Mouse (Mus musculus): Measurements from ENCODE around the gene Strn4. TPM values are rescaled to one million over a fixed set of nuclear protein-coding genes. Genes with fewer than 3 reads are reported as not detected.
A peak's percentile ranks its signal among the peaks of the same experiment; 100 is the strongest.

The Strn4 gene
- polyA plus RNA-seq, 1 experiment from 2014 or later, result 74.8 TPM

- no peak overlapping the region for H3K9ac ChIP-seq (ENCODE audit: low read depth, low read length)
- WGBS, result 29% methylated on average over 9 of the region's 9 CpGs
- H3K27me3 ChIP-seq (replicated peaks; ENCODE audit: control insufficient read depth, insufficient read depth, low read length), result peaks cover 30% of the 10 kb centered on the region
- peaks cover 21% of the 10 kb centered on the region for H3K4me1 ChIP-seq (replicated peaks; ENCODE audit: control insufficient read depth, insufficient read depth, low read length)
- peaks cover 12% of the 10 kb centered on the region; the same call in 1 of the 2 replicates for H3K36me3 ChIP-seq (ENCODE audit: control insufficient read depth, insufficient read depth, low read length)
- H3K4me3 ChIP-seq (ENCODE audit: low read depth, low read length), result no peak overlapping the region
- H3K27ac ChIP-seq (ENCODE audit: low read depth, low read length), result 0 out of 2 replicates have a peak overlapping the region, but pooled peaks have one; percentile 8
- ATAC-seq (replicated peaks; ENCODE audit: low FRiP score) (no peak), DNase-seq (ENCODE audit: low spot score) (peak; percentile 46)
- H3K9me3 ChIP-seq (ENCODE audit: control insufficient read depth, low read length), result no peaks in the 10 kb centered on the region
- peak overlapping the region; percentile 25 for H3K4me2 ChIP-seq
These were observed 64.3 kb downstream of the Strn4 start for GRCm38 (mm10) chr7:16879796-16880547.

- Histone ChIP-seq H3K4me2 (peak overlapping the region; percentile 25), H3K27me3 (replicated peaks; ENCODE audit: control insufficient read depth, insufficient read depth, low read length) (peaks cover 35% of the 10 kb centered on the region), H3K9ac (ENCODE audit: low read depth, low read length) (no peak overlapping the region), H3K36me3 (ENCODE audit: control insufficient read depth, insufficient read depth, low read length) (peaks cover 18% of the 10 kb centered on the region), H3K9me3 (ENCODE audit: control insufficient read depth, low read length) (peaks cover 3% of the 10 kb centered on the region), H3K4me3 (ENCODE audit: low read depth, low read length) (no peak overlapping the region), H3K4me1 (replicated peaks; ENCODE audit: control insufficient read depth, insufficient read depth, low read length) (peaks cover 18% of the 10 kb centered on the region), H3K27ac (ENCODE audit: low read depth, low read length) (0 out of 2 replicates have a peak overlapping the region, but pooled peaks have one; percentile 8)
- ATAC-seq (replicated peaks; ENCODE audit: low FRiP score) (no peak), DNase-seq (ENCODE audit: low spot score) (no peak)
- WGBS, result 21% methylated on average over 5 of the region's 5 CpGs
These were observed 64.9 kb downstream of the Strn4 start for GRCm38 (mm10) chr7:16880615-16881014.

- no peak overlapping the region for H3K27ac ChIP-seq (ENCODE audit: low read depth, low read length)
- 80% methylated on average over 6 of the region's 6 CpGs for WGBS
These were observed 67.5 kb downstream of the Strn4 start for GRCm38 (mm10) chr7:16883162-16883561.

DNA sequence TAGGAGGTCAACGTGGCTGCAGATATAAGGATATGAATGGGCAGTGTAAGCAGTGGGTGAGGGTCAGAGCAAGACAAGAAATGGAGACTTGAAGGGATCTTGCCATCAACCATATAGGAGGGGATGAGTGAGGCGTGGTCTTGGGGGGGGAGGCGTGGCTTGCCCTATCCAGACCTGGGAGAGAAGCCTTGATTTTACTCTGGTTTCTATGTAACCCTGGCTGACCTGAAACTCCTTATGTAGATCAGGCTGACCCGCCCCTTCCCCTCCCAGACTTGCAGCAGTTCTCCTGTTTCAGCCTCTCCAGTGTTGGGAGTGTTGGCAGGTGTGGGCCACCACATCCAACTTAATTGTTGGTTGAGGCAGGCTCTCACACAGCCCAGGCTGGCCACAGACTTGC lies 68.6 kb downstream of the Strn4 start:
- ATAC-seq (replicated peaks; ENCODE audit: low FRiP score), result no peak
- Histone ChIP-seq H3K27ac (ENCODE audit: low read depth, low read length) (no peak overlapping the region), H3K9ac (ENCODE audit: low read depth, low read length) (no peak overlapping the region), H3K4me3 (ENCODE audit: low read depth, low read length) (no peak overlapping the region), H3K4me2 (no peak overlapping the region), H3K9me3 (ENCODE audit: control insufficient read depth, low read length) (peaks cover 8% of the 10 kb centered on the region), H3K36me3 (ENCODE audit: control insufficient read depth, insufficient read depth, low read length) (peaks cover 25% of the 10 kb centered on the region), H3K27me3 (replicated peaks; ENCODE audit: control insufficient read depth, insufficient read depth, low read length) (peaks cover 55% of the 10 kb centered on the region), H3K4me1 (replicated peaks; ENCODE audit: control insufficient read depth, insufficient read depth, low read length) (peaks cover 7% of the 10 kb centered on the region)
- WGBS, result 45% methylated on average over 4 of the region's 4 CpGs
- DNase-seq (ENCODE audit: low spot score), result no peak

More at GRCm38 (mm10) chr7:16883162-16883561, 67.5 kb downstream of the Strn4 start:
- Histone ChIP-seq H3K27me3 (replicated peaks; ENCODE audit: control insufficient read depth, insufficient read depth, low read length) (peaks cover 45% of the 10 kb centered on the region), H3K9me3 (ENCODE audit: control insufficient read depth, low read length) (peaks cover 8% of the 10 kb centered on the region), H3K36me3 (ENCODE audit: control insufficient read depth, insufficient read depth, low read length) (peaks cover 27% of the 10 kb centered on the region), H3K9ac (ENCODE audit: low read depth, low read length) (no peak overlapping the region), H3K4me2 (no peak overlapping the region), H3K4me3 (ENCODE audit: low read depth, low read length) (no peak overlapping the region), H3K4me1 (replicated peaks; ENCODE audit: control insufficient read depth, insufficient read depth, low read length) (peaks cover 7% of the 10 kb centered on the region)
- no peak for ATAC-seq (replicated peaks; ENCODE audit: low FRiP score)
- no peak for DNase-seq (ENCODE audit: low spot score)

DNA sequence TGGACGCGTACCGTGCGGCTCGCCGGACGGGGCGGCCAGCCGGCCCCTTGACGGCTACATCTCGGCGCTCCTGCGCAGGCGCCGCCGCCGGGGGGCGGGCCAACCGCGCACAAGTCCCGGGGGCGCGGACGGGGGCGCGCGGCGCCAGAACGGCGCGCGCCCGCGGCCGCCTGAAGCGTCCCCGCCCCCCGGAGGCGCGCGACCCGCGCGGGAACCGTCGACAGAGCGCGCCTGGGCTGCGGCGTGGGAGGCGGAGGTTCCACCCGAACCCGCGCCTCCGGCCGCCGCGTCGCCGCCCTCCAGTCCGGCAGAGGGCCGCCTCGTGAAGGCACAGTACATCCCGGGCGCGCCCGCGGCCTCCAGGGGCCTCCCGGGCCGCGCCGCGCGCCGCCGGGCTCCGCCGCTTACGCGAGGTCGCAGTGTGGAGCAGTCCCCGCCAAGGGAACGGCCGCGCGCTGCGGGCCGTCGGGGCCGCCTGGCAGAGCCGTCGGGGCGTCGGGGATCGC lies 69.6 kb downstream of the Strn4 start:
- 17% methylated on average over 89 of the region's 95 CpGs for WGBS
- H3K27me3 ChIP-seq (replicated peaks; ENCODE audit: control insufficient read depth, insufficient read depth, low read length), result peaks cover 62% of the 10 kb centered on the region
- H3K27ac ChIP-seq (ENCODE audit: low read depth, low read length), result no peak overlapping the region
- no peak overlapping the region for H3K9ac ChIP-seq (ENCODE audit: low read depth, low read length)
- DNase-seq (ENCODE audit: low spot score), result no peak
- peak; percentile 29 for ATAC-seq (replicated peaks; ENCODE audit: low FRiP score)
- H3K4me2 ChIP-seq, result peak overlapping the region; percentile 53
- H3K4me1 ChIP-seq (replicated peaks; ENCODE audit: control insufficient read depth, insufficient read depth, low read length), result peaks cover 4% of the 10 kb centered on the region
- H3K9me3 ChIP-seq (ENCODE audit: control insufficient read depth, low read length), result peaks cover 8% of the 10 kb centered on the region
- H3K36me3 ChIP-seq (ENCODE audit: control insufficient read depth, insufficient read depth, low read length), result peaks cover 25% of the 10 kb centered on the region
- H3K4me3 ChIP-seq (ENCODE audit: low read depth, low read length), result peak overlapping the region; percentile 41

DNA sequence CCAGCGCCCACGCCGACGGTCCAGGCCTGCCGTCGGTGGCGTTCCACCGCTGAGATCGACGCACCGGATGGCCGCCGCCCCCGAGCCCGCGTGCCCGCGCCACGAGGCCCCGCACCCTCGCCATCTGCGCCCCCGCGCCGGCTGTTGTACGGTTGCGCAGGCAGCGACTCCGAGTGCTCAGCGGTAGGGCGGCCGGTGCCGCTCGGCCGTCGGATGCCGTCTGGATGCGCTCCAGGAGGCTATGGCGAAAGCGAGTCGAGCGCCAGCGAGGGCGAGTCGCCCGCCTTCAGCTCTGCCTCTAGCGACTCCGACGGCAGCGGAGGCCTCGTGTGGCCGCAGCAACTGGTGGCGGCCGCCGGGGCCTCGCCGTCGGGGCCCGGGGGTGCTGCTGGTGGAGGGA lies 70.2 kb downstream of the Strn4 start:
- Histone ChIP-seq H3K4me1 (replicated peaks; ENCODE audit: control insufficient read depth, insufficient read depth, low read length) (no peaks in the 10 kb centered on the region; the same call in 1 of the 2 replicates), H3K27me3 (replicated peaks; ENCODE audit: control insufficient read depth, insufficient read depth, low read length) (peaks cover 65% of the 10 kb centered on the region), H3K9me3 (ENCODE audit: control insufficient read depth, low read length) (peaks cover 8% of the 10 kb centered on the region), H3K36me3 (ENCODE audit: control insufficient read depth, insufficient read depth, low read length) (peaks cover 25% of the 10 kb centered on the region), H3K4me2 (peak overlapping the region; percentile 53; the same call in 1 of the 2 replicates), H3K4me3 (ENCODE audit: low read depth, low read length) (peak overlapping the region; percentile 41), H3K9ac (ENCODE audit: low read depth, low read length) (no peak overlapping the region), H3K27ac (ENCODE audit: low read depth, low read length) (no peak overlapping the region)
- DNase-seq (ENCODE audit: low spot score) (no peak), ATAC-seq (replicated peaks; ENCODE audit: low FRiP score) (no peak)
- WGBS, result 40% methylated on average over 57 of the region's 59 CpGs

Other genes with a start within 250 kb of the Strn4 start
- 9.1 and 11.5 TPM in 2 replicates for gene Arhgap35, start 200.9 kb upstream of the Strn4 start, polyA plus RNA-seq (2014; fragmentation: Nextera tagmentation; extraction: Ambion mirVana)
- gene Ceacam15, start 140.2 kb upstream of the Strn4 start, polyA plus RNA-seq (2014; fragmentation: Nextera tagmentation; extraction: Ambion mirVana), result not detected in 2 replicates
- gene Ceacam9, start 94.0 kb upstream of the Strn4 start, polyA plus RNA-seq (2014; fragmentation: Nextera tagmentation; extraction: Ambion mirVana), result not detected in 2 replicates
- 289 and 300 TPM in 2 replicates for gene Ap2s1, start 77.5 kb upstream of the Strn4 start, polyA plus RNA-seq (2014; fragmentation: Nextera tagmentation; extraction: Ambion mirVana)
- 58.4 and 67.9 TPM in 2 replicates for gene Slc1a5, start 34.5 kb upstream of the Strn4 start, polyA plus RNA-seq (2014; fragmentation: Nextera tagmentation; extraction: Ambion mirVana)
- gene Fkrp, start 843 bp downstream of the Strn4 start, polyA plus RNA-seq (2014; fragmentation: Nextera tagmentation; extraction: Ambion mirVana), result 20.3 and 22.9 TPM in 2 replicates
- gene Prkd2, start 27.0 kb downstream of the Strn4 start, polyA plus RNA-seq (2014; fragmentation: Nextera tagmentation; extraction: Ambion mirVana), result 7.6 and 8.4 TPM in 2 replicates
- 2.5 and 2.6 TPM in 2 replicates for gene Dact3, start 59.4 kb downstream of the Strn4 start, polyA plus RNA-seq (2014; fragmentation: Nextera tagmentation; extraction: Ambion mirVana)
- gene Gng8, start 75.9 kb downstream of the Strn4 start, polyA plus RNA-seq (2014; fragmentation: Nextera tagmentation; extraction: Ambion mirVana), result 1.8 and 3.3 TPM in 2 replicates
- 1.2 and 1.3 TPM in 2 replicates for gene Ptgir, start 90.6 kb downstream of the Strn4 start, polyA plus RNA-seq (2014; fragmentation: Nextera tagmentation; extraction: Ambion mirVana)
- gene Calm3, start 108.2 kb downstream of the Strn4 start, polyA plus RNA-seq (2014; fragmentation: Nextera tagmentation; extraction: Ambion mirVana), result 147 and 169 TPM in 2 replicates
- gene Pnmal2, start 128.8 kb downstream of the Strn4 start, polyA plus RNA-seq (2014; fragmentation: Nextera tagmentation; extraction: Ambion mirVana), result 0.58 and 0.80 TPM in 2 replicates
- 0.18 and 0.52 TPM in 2 replicates for gene Pnmal1, start 143.8 kb downstream of the Strn4 start, polyA plus RNA-seq (2014; fragmentation: Nextera tagmentation; extraction: Ambion mirVana)
- gene Gm42372, start 167.2 kb downstream of the Strn4 start, polyA plus RNA-seq (2014; fragmentation: Nextera tagmentation; extraction: Ambion mirVana), result 0.15 and 0.16 TPM in 2 replicates
- 13.2 and 13.5 TPM in 2 replicates for gene Ccdc8, start 176.8 kb downstream of the Strn4 start, polyA plus RNA-seq (2014; fragmentation: Nextera tagmentation; extraction: Ambion mirVana)
- gene Ppp5c, start 212.0 kb downstream of the Strn4 start, polyA plus RNA-seq (2014; fragmentation: Nextera tagmentation; extraction: Ambion mirVana), result 124 and 128 TPM in 2 replicates
- gene Hif3a, start 246.5 kb downstream of the Strn4 start, polyA plus RNA-seq (2014; fragmentation: Nextera tagmentation; extraction: Ambion mirVana), result 28.3 and 32.1 TPM in 2 replicates

All from liver, embryonic 11.5 days (tissue).